Mouse (Mus musculus): ENCODE data around the gene Gm7073.

Gm7073 gene

GRCm38 (mm10) chrX:60539149-60539548 is at the start of gene Gm7073:
TSS of gene Gm7073 (minus strand) at chrX:60539249.
- DNase-seq = no peak

- DNase-seq = no peak
These were observed 31.5 kb upstream of the Gm7073 start for GRCm38 (mm10) chrX:60570539-60570938.

GRCm38 (mm10) chrX:60569047-60569446 is 30.0 kb upstream of the Gm7073 start:
- DNase-seq = no peak

- no peak for DNase-seq
These were observed 16.2 kb upstream of the Gm7073 start for GRCm38 (mm10) chrX:60555242-60555641.

- peak; percentile 60 for DNase-seq
These were observed 8.6 kb upstream of the Gm7073 start for GRCm38 (mm10) chrX:60547444-60548304.

GRCm38 (mm10) chrX:60547098-60547443 is 8.0 kb upstream of the Gm7073 start:
- no peak for DNase-seq

GRCm38 (mm10) chrX:60545906-60546305 is 6.9 kb upstream of the Gm7073 start:
- DNase-seq = peak; percentile 24

GRCm38 (mm10) chrX:60545444-60545843 is 6.4 kb upstream of the Gm7073 start:
- peak; percentile 6 for DNase-seq

- DNase-seq = peak; percentile 27
These were observed 5.0 kb upstream of the Gm7073 start for GRCm38 (mm10) chrX:60544098-60544497.

GRCm38 (mm10) chrX:60542901-60543300 is 3.9 kb upstream of the Gm7073 start:
- DNase-seq = no peak

GRCm38 (mm10) chrX:60503995-60504394 is 35.1 kb downstream of the Gm7073 start:
- peak; percentile 60 for DNase-seq

- peak; percentile 9 for DNase-seq
These were observed 41.3 kb downstream of the Gm7073 start for GRCm38 (mm10) chrX:60497750-60498149.

GRCm38 (mm10) chrX:60495308-60495707 is 43.7 kb downstream of the Gm7073 start:
- no peak for DNase-seq

- peak; percentile 44 for DNase-seq
These were observed 75.3 kb downstream of the Gm7073 start for GRCm38 (mm10) chrX:60463786-60464185.

- DNase-seq = peak; percentile 24
These were observed 124.4 kb downstream of the Gm7073 start for GRCm38 (mm10) chrX:60414563-60415111.

- peak; percentile 9 for DNase-seq
These were observed 133.4 kb downstream of the Gm7073 start for GRCm38 (mm10) chrX:60405681-60406080.

GRCm38 (mm10) chrX:60404668-60405044 is 134.4 kb downstream of the Gm7073 start:
- DNase-seq = peak; percentile 93

- DNase-seq = peak; percentile 75
These were observed 135.0 kb downstream of the Gm7073 start for GRCm38 (mm10) chrX:60403764-60404667.

GRCm38 (mm10) chrX:60403062-60403763 is 135.8 kb downstream of the Gm7073 start:
- DNase-seq = no peak

- DNase-seq = no peak
These were observed 144.8 kb downstream of the Gm7073 start for GRCm38 (mm10) chrX:60394292-60394691.

- no peak for DNase-seq
These were observed 152.2 kb downstream of the Gm7073 start for GRCm38 (mm10) chrX:60386852-60387251.
